Mouse (Mus musculus) bone marrow, adult 2 months (tissue): Measurements from ENCODE around the gene Elf1. TPM values are rescaled to one million over a fixed set of nuclear protein-coding genes. Genes with fewer than 3 reads are reported as not detected.

Experiments used
- H3K27ac ChIP-seq: fragments of 200-500 bp; 2 replicates; pipeline ENCODE4 v1.5.1; 2012; ENCODE audit warnings: low read depth, mild to moderate bottlenecking, control low read depth, inconsistent platforms, low read length; ENCODE audit not compliant: control insufficient read depth, poor library complexity, insufficient read depth
- H3K4me1 ChIP-seq: fragments of 200-500 bp; 2 replicates; pipeline ENCODE4 v1.6.1; 2011; ENCODE audit warnings: low read length; ENCODE audit not compliant: control insufficient read depth, insufficient read depth
- H3K4me3 ChIP-seq: fragments of 200-500 bp; replicated peaks from 2 replicates; pipeline ENCODE3; 2011; ENCODE audit warnings: mild to moderate bottlenecking, low read depth, low read length, control low read depth; ENCODE audit not compliant: control insufficient read depth
- CTCF ChIP-seq: fragments of 200-500 bp; IDR thresholded peaks from 2 replicates; pipeline ENCODE4 v1.5.1; 2011; ENCODE audit warnings: low read length, control low read depth; ENCODE audit not compliant: control insufficient read depth, insufficient read depth
- POLR2A ChIP-seq: fragments of 200-500 bp; IDR thresholded peaks from 2 replicates; pipeline ENCODE4 v1.6.1; 2011; ENCODE audit warnings: low read depth, mild to moderate bottlenecking, control low read depth, low read length, borderline replicate concordance; ENCODE audit not compliant: control insufficient read depth
- WGBS: fragments of 180-500 bp; shearing (Covaris S2); methylation state at CpG from one replicate; pipeline ENCODE4 v1.1.7; 2018; 5-methylcytosine and 5-hydroxymethylcytosine counted together
- polyA plus RNA-seq: library from polyadenylated mRNA; stranded (reverse); fragments of >200 nt; gene quantifications from 2 replicates; pipeline ENCODE4 v1.2.4, GENCODE M21; 2011; ENCODE audit warnings: low replicate concordance; ENCODE audit not compliant: missing spikeins, insufficient read depth, insufficient read length

Elf1 gene
- polyA plus RNA-seq, 1 experiment, result 22.6 TPM

- 73% methylated on average over 5 of the region's 5 CpGs for WGBS
- TF ChIP-seq POLR2A (no peak), CTCF (no peak)
- Histone ChIP-seq H3K4me3 (no peak overlapping the region), H3K27ac (no peak overlapping the region), H3K4me1 (no peaks in the 10 kb centered on the region)
Measured at GRCm38 (mm10) chr14:79594069-79594468, 113.1 kb downstream of the Elf1 start.

GRCm38 (mm10) chr14:79596602-79597001 is 115.6 kb downstream of the Elf1 start:
- no peak for TF ChIP-seq POLR2A
- TF ChIP-seq CTCF, result no peak
- H3K27ac ChIP-seq, result no peak overlapping the region
- H3K4me3 ChIP-seq, result no peak overlapping the region
- WGBS, result 90% methylated on average over 4 of the region's 4 CpGs
- H3K4me1 ChIP-seq, result no peaks in the 10 kb centered on the region

GRCm38 (mm10) chr14:79605881-79606280 is 124.9 kb downstream of the Elf1 start:
- no peak overlapping the region for H3K27ac ChIP-seq
- WGBS, result 87% methylated on average over 2 of the region's 2 CpGs
- TF ChIP-seq POLR2A (no peak), CTCF (no peak)
- no peak overlapping the region for H3K4me3 ChIP-seq
- no peaks in the 10 kb centered on the region for H3K4me1 ChIP-seq

GRCm38 (mm10) chr14:79606392-79606791 is 125.4 kb downstream of the Elf1 start:
- WGBS, result 80% methylated on average over 6 of the region's 6 CpGs
- Histone ChIP-seq H3K27ac (no peak overlapping the region), H3K4me1 (no peaks in the 10 kb centered on the region), H3K4me3 (no peak overlapping the region)
- no peak for TF ChIP-seq POLR2A
- no peak for TF ChIP-seq CTCF

- TF ChIP-seq POLR2A (no peak), CTCF (no peak)
- 89% methylated on average over 3 of the region's 3 CpGs for WGBS
- no peak overlapping the region for H3K27ac ChIP-seq
- H3K4me3 ChIP-seq, result no peak overlapping the region
- H3K4me1 ChIP-seq, result no peaks in the 10 kb centered on the region
Measured at GRCm38 (mm10) chr14:79606867-79607266, 125.9 kb downstream of the Elf1 start.

- Histone ChIP-seq H3K4me3 (no peak overlapping the region), H3K4me1 (no peaks in the 10 kb centered on the region), H3K27ac (no peak overlapping the region)
- 95% methylated on average over 4 of the region's 4 CpGs for WGBS
- TF ChIP-seq CTCF (no peak), POLR2A (no peak)
Measured at GRCm38 (mm10) chr14:79607352-79607751, 126.4 kb downstream of the Elf1 start.

GRCm38 (mm10) chr14:79608286-79608685 is 127.3 kb downstream of the Elf1 start:
- H3K27ac ChIP-seq, result no peak overlapping the region
- WGBS, result 93% methylated on average over 6 of the region's 6 CpGs
- TF ChIP-seq POLR2A (no peak), CTCF (no peak)
- H3K4me1 ChIP-seq, result no peaks in the 10 kb centered on the region
- H3K4me3 ChIP-seq, result no peak overlapping the region

GRCm38 (mm10) chr14:79617121-79617828 is 136.3 kb downstream of the Elf1 start:
- TF ChIP-seq POLR2A, result no peak
- TF ChIP-seq CTCF, result no peak
- 83% methylated on average over 8 of the region's 8 CpGs for WGBS
- Histone ChIP-seq H3K4me1 (no peaks in the 10 kb centered on the region), H3K27ac (no peak overlapping the region), H3K4me3 (no peak overlapping the region)

GRCm38 (mm10) chr14:79619802-79620201 is 138.8 kb downstream of the Elf1 start:
- H3K4me3 ChIP-seq, result no peak overlapping the region
- no peaks in the 10 kb centered on the region for H3K4me1 ChIP-seq
- no peak overlapping the region for H3K27ac ChIP-seq
- WGBS, result 90% methylated on average over 7 of the region's 7 CpGs
- TF ChIP-seq CTCF (no peak), POLR2A (no peak)
